Mouse (Mus musculus) right cerebral cortex, postnatal 4 days (tissue): ENCODE measurements around the gene Tubb3.
"Not testable (repeated sequence)": the region's sequence is repeated elsewhere in the genome, so short reads cannot be mapped to it uniquely, and the experiment has no call there.

Experiments used
- DNase-seq: peaks from one replicate; pipeline ENCODE4 v3.0.0-alpha.2; 2022

Tubb3 gene

GRCm38 (mm10) chr8:123414255-123414654 lies 3.0 kb downstream of the Tubb3 start:
- no peak for DNase-seq

- DNase-seq = not testable (repeated sequence)
These were observed 3.9 kb downstream of the Tubb3 start for GRCm38 (mm10) chr8:123414997-123415696.

GRCm38 (mm10) chr8:123415967-123416943 lies 5.0 kb downstream of the Tubb3 start:
- no peak for DNase-seq

GRCm38 (mm10) chr8:123416944-123417555 lies 5.8 kb downstream of the Tubb3 start:
- DNase-seq = no peak

GRCm38 (mm10) chr8:123419711-123420110 lies 8.5 kb downstream of the Tubb3 start:
- DNase-seq = no peak

- DNase-seq = no peak
These were observed 9.5 kb downstream of the Tubb3 start for GRCm38 (mm10) chr8:123420525-123421281.

- no peak for DNase-seq
These were observed 10.1 kb downstream of the Tubb3 start for GRCm38 (mm10) chr8:123421325-123421724.

GRCm38 (mm10) chr8:123422056-123422780 lies 11.0 kb downstream of the Tubb3 start:
- DNase-seq = peak; percentile 73

GRCm38 (mm10) chr8:123422781-123423159 lies 11.5 kb downstream of the Tubb3 start:
- no peak for DNase-seq

- no peak for DNase-seq
These were observed 12.2 kb downstream of the Tubb3 start, which contains the start of gene Def8 for GRCm38 (mm10) chr8:123423441-123423840. Def8 (plus strand) TSS chr8:123423527.

GRCm38 (mm10) chr8:123426511-123427509 lies 15.6 kb downstream of the Tubb3 start:
- no peak for DNase-seq

- DNase-seq = no peak
These were observed 16.5 kb downstream of the Tubb3 start for GRCm38 (mm10) chr8:123427639-123428275.

GRCm38 (mm10) chr8:123428343-123428893 lies 17.2 kb downstream of the Tubb3 start:
- DNase-seq = no peak

GRCm38 (mm10) chr8:123428939-123429721 lies 17.9 kb downstream of the Tubb3 start:
- no peak for DNase-seq

- not testable (repeated sequence) for DNase-seq
These were observed 18.4 kb downstream of the Tubb3 start for GRCm38 (mm10) chr8:123429722-123430013.

GRCm38 (mm10) chr8:123430936-123431335 lies 19.7 kb downstream of the Tubb3 start:
- not testable (repeated sequence) for DNase-seq

- DNase-seq = no peak
These were observed 20.6 kb downstream of the Tubb3 start for GRCm38 (mm10) chr8:123431616-123432365.

GRCm38 (mm10) chr8:123432381-123432780 lies 21.2 kb downstream of the Tubb3 start:
- no peak for DNase-seq
